Mouse (Mus musculus) stomach, postnatal 0 days (tissue): ENCODE results near the gene Mycbp2. TPM values are rescaled to one million over a fixed set of nuclear protein-coding genes. Genes with fewer than 3 reads are reported as not detected.
A peak's percentile ranks its signal among the peaks of the same experiment; 100 is the strongest.

Source experiments
- ATAC-seq: fragments of 200-750 bp; cut with Nextera tagmentation; 2 replicates; pipeline ENCODE4 v1.8.0; 2017; ENCODE audit not compliant: low FRiP score, low TSS enrichment
- DNase-seq: peaks from one replicate; pipeline ENCODE4 v3.0.0-alpha.2; 2016; ENCODE audit warnings: low spot score
- H3K27ac ChIP-seq: fragments of 300-500 bp; sonication (generic); replicated peaks from 2 replicates; pipeline ENCODE4 v1.5.1; 2014; ENCODE audit warnings: mild to moderate bottlenecking, control low read depth
- H3K27me3 ChIP-seq: fragments of 300-500 bp; sonication (generic); 2 replicates; pipeline ENCODE4 v1.6.1; 2014; ENCODE audit warnings: low read length; ENCODE audit not compliant: control insufficient read depth, insufficient read depth
- H3K36me3 ChIP-seq: fragments of 300-500 bp; sonication (generic); 2 replicates; pipeline ENCODE4 v1.6.1; 2014; ENCODE audit warnings: low read length, mixed read lengths; ENCODE audit not compliant: control insufficient read depth, insufficient read depth
- H3K4me1 ChIP-seq: fragments of 300-500 bp; sonication (generic); replicated peaks from 2 replicates; pipeline ENCODE4 v1.6.1; 2014; ENCODE audit warnings: antibody characterized with exemption; ENCODE audit not compliant: control insufficient read depth, insufficient read depth
- H3K4me2 ChIP-seq: fragments of 300-500 bp; sonication (generic); replicated peaks from 2 replicates; pipeline ENCODE4 v1.6.1; 2014; ENCODE audit warnings: low read depth, mild to moderate bottlenecking, control low read depth, moderate library complexity
- H3K4me3 ChIP-seq: fragments of 300-500 bp; sonication (generic); 2 replicates; pipeline ENCODE4 v1.5.1; 2014; ENCODE audit warnings: low read depth, low read length, control low read depth
- H3K9ac ChIP-seq: fragments of 300-500 bp; sonication (generic); 2 replicates; pipeline ENCODE4 v1.6.1; 2014; ENCODE audit warnings: mild to moderate bottlenecking, low read length, control low read depth, mixed read lengths
- H3K9me3 ChIP-seq: fragments of 300-500 bp; sonication (generic); 2 replicates; pipeline ENCODE4 v1.6.1; 2016; ENCODE audit warnings: low read length; ENCODE audit not compliant: control insufficient read depth
- CTCF ChIP-seq: IDR thresholded peaks from 2 replicates; pipeline ENCODE4 v1.5.1; 2016; ENCODE audit warnings: antibody characterized with exemption, low read depth, mild to moderate bottlenecking, moderate library complexity
- EP300 ChIP-seq: optimal IDR thresholded peaks from 2 replicates; pipeline ENCODE3; 2016; ENCODE audit warnings: antibody characterized with exemption
- WGBS: fragments of 180-500 bp; shearing (Covaris S2); extraction: QIAGEN DNeasy Blood & Tissue Kit; methylation state at CpG from one replicate; pipeline ENCODE4 v1.1.7; 2014; 5-methylcytosine and 5-hydroxymethylcytosine counted together
- polyA plus RNA-seq: library from polyadenylated mRNA; unstranded; fragments of >200 nt; fragmentation: Nextera tagmentation; extraction: Ambion mirVana; gene quantifications from 2 replicates; pipeline ENCODE4 v1.2.1, GENCODE M21; 2015

The Mycbp2 gene
- polyA plus RNA-seq, 1 experiment from 2014 or later = 21.3 TPM

GRCm38 (mm10) chr14:103065294-103066167 is 281.1 kb downstream of the Mycbp2 start:
- DNase-seq (peak; percentile 72), ATAC-seq (no peak)
- no peaks in the 10 kb centered on the region for H3K4me1 ChIP-seq
- no peak overlapping the region for H3K4me2 ChIP-seq
- H3K27me3 ChIP-seq = no peaks in the 10 kb centered on the region
- no peaks in the 10 kb centered on the region for H3K36me3 ChIP-seq
- TF ChIP-seq EP300 = no peak
- TF ChIP-seq CTCF = peak; percentile 83
- H3K9ac ChIP-seq = no peak overlapping the region
- 11% methylated on average over 10 of the region's 10 CpGs for WGBS
- no peak overlapping the region for H3K27ac ChIP-seq
- H3K4me3 ChIP-seq = no peak overlapping the region
- no peaks in the 10 kb centered on the region for H3K9me3 ChIP-seq

Other genes starting within 250 kb of the Mycbp2 start
- 16.2 and 16.9 TPM in 2 replicates for gene Fbxl3, start 247.2 kb downstream of the Mycbp2 start, polyA plus RNA-seq
- 43.0 and 50.7 TPM in 2 replicates for gene Scel, start 166.5 kb upstream of the Mycbp2 start, polyA plus RNA-seq